Mouse (Mus musculus): ENCODE results near the gene N4bp1.

DNA sequence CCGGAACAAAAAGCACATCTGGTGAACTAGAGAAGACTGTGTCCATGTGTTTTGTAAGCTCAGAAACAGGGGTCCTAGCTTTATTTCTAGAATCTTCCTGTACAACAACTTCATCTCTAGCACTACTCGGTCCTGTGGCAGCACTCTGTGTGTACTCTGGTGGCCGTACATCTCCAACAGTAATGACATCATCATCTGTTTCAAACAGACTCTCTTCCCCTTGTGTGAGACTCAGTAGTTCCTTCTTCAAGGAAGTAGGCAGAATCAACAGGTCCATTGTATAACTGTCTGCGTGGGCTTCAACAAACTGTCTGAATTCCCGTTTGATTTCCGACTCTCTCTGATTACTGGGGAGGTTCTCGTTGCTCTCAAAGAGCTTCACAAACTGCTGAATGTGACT is 23.5 kb downstream of the N4bp1 start:
- TF ChIP-seq POLR2A (IDR thresholded peaks at IDR 0.05; ENCODE audit: borderline replicate concordance, extremely low read depth, insufficient read depth, insufficient read length, poor library complexity, severe bottlenecking) (no peak), CTCF (IDR thresholded peaks at IDR 0.05; ENCODE audit: borderline replicate concordance, extremely low read depth, insufficient read depth, insufficient read length) (no peak)

Data from brain, embryonic 14.5 days (tissue).